Mouse (Mus musculus): Measurements from ENCODE around the gene Wdr73. TPM values are rescaled to one million over a fixed set of nuclear protein-coding genes. Genes with fewer than 3 reads are reported as not detected.

The Wdr73 gene
- total and polyA plus RNA-seq, 3 experiments: 57.8 to 67.0 TPM; not detected in 1

GRCm38 (mm10) chr7:80901541-80902274, 639 bp upstream of the Wdr73 start:
- DNase-seq (ENCODE audit: low read depth, low spot score): no peak
- Histone ChIP-seq H3K27ac (ENCODE audit: control insufficient read depth, low read depth, low read length) (peak overlapping the region; percentile 81), H3K36me3 (ENCODE audit: control insufficient read depth in 1 of 2, insufficient read depth in 2 of 2, low read length in 2 of 2) (peaks cover 4 to 16% of the 10 kb centered on the region in 2 experiments), H3K4me3 (ENCODE audit: control insufficient read depth in 1 of 2, insufficient read depth in 1 of 2, low read depth in 2 of 2, low read length in 2 of 2) (peak overlapping the region; percentile 70 to 88), H3K4me1 (ENCODE audit: control insufficient read depth in 1 of 2, insufficient read depth in 2 of 2, low read length in 2 of 2) (peaks cover 0 to 19% of the 10 kb centered on the region in 2 experiments; a peak in 3 of 4 replicates), H3K9ac (ENCODE audit: control insufficient read depth, low read depth, low read length, poor library complexity, severe bottlenecking) (peak overlapping the region; percentile 72), H3K9me3 (replicated peaks; ENCODE audit: insufficient read depth, low read length) (no peaks in the 10 kb centered on the region), H3K79me2 (ENCODE audit: control insufficient read depth, insufficient read depth, low read length, poor library complexity) (peaks cover 16% of the 10 kb centered on the region), H3K27me3 (ENCODE audit: control insufficient read depth in 1 of 2, insufficient read depth in 2 of 2, low read length in 2 of 2) (no peaks in the 10 kb centered on the region)
- TF ChIP-seq MAFK (IDR thresholded peaks at IDR 0.05; ENCODE audit: borderline replicate concordance, low read depth, low read length): no peak
- no peak for TF ChIP-seq RAD21 (IDR thresholded peaks at IDR 0.05; ENCODE audit: low read depth, low read length)
- no peak for TF ChIP-seq HCFC1 (IDR thresholded peaks at IDR 0.05; ENCODE audit: low read depth, low read length)
- TF ChIP-seq UBTF (IDR thresholded peaks at IDR 0.05; ENCODE audit: borderline replicate concordance, insufficient read depth, low read depth, low read length): no peak
- no peak for TF ChIP-seq USF2 (IDR thresholded peaks at IDR 0.05; ENCODE audit: borderline replicate concordance in 1 of 2, insufficient read depth in 1 of 2, low read depth in 1 of 2, low read length in 2 of 2)
- TF ChIP-seq SMC3 (IDR thresholded peaks at IDR 0.05; ENCODE audit: low read depth, low read length): no peak

DNA sequence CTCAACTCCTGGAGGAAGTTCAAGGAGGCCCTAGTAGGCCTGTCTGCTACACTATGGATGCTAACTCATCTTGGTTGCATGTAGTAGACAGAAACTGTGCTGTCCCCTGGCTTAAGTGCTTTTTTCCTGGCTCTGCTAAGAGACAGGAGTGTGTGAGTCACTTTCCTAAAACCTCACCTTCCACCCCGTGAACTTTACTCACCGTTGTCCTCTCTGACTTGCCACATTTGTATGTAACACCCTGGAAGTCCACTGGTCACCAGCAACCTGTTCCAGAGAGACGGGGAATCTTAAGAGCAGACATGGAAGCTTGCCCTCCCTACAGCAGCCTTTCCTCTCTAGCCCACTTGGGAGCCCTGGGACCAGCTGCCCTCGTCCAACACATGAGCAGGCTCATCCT, 3.3 kb downstream of the Wdr73 start:
- peaks cover 9 to 12% of the 10 kb centered on the region in 2 experiments; a peak in 3 of 4 replicates for H3K36me3 ChIP-seq (ENCODE audit: control insufficient read depth in 1 of 2, insufficient read depth in 2 of 2, low read length in 2 of 2)
- TF ChIP-seq ZC3H11A (IDR thresholded peaks at IDR 0.05; ENCODE audit: low read depth, low read length): no peak
- no peak for TF ChIP-seq HCFC1 (IDR thresholded peaks at IDR 0.05; ENCODE audit: low read depth, low read length)
- TF ChIP-seq MAX (IDR thresholded peaks at IDR 0.05; ENCODE audit: low read length): no peak
- no peak for TF ChIP-seq TCF12 (IDR thresholded peaks at IDR 0.05; ENCODE audit: low read depth, low read length)
- TF ChIP-seq ZNF384 (IDR thresholded peaks at IDR 0.05; ENCODE audit: low read depth, low read length): no peak
- no peak for TF ChIP-seq MYC (IDR thresholded peaks at IDR 0.05; ENCODE audit: low read depth, low read length)
- no peak for TF ChIP-seq MYB (IDR thresholded peaks at IDR 0.05; ENCODE audit: low read depth, low read length)
- TF ChIP-seq NELFE (IDR thresholded peaks at IDR 0.05; ENCODE audit: low read depth, low read length): no peak
- TF ChIP-seq E2F4 (IDR thresholded peaks at IDR 0.05; ENCODE audit: borderline replicate concordance, low read depth, low read length): no peak
- TF ChIP-seq RCOR1 (IDR thresholded peaks at IDR 0.05; ENCODE audit: low read depth, low read length): no peak
- no peaks in the 10 kb centered on the region for H3K27me3 ChIP-seq (ENCODE audit: control insufficient read depth in 1 of 2, insufficient read depth in 2 of 2, low read length in 2 of 2)
- H3K9me3 ChIP-seq (replicated peaks; ENCODE audit: insufficient read depth, low read length): no peaks in the 10 kb centered on the region
- DNase-seq (ENCODE audit: low read depth, low spot score): no peak
- H3K4me3 ChIP-seq (ENCODE audit: control insufficient read depth in 1 of 2, insufficient read depth in 1 of 2, low read depth in 2 of 2, low read length in 2 of 2): no peak overlapping the region
- H3K27ac ChIP-seq (ENCODE audit: control insufficient read depth, low read depth, low read length): no peak overlapping the region
- 0 out of 4 replicates have a peak, but pooled peaks cover 0 to 9% of the 10 kb centered on the region in 2 experiments for H3K4me1 ChIP-seq (ENCODE audit: control insufficient read depth in 1 of 2, insufficient read depth in 2 of 2, low read length in 2 of 2)
- peaks cover 16% of the 10 kb centered on the region for H3K79me2 ChIP-seq (ENCODE audit: control insufficient read depth, insufficient read depth, low read length, poor library complexity)
- no peak overlapping the region for H3K9ac ChIP-seq (ENCODE audit: control insufficient read depth, low read depth, low read length, poor library complexity, severe bottlenecking)
